Mouse (Mus musculus): ENCODE measurements at regions not wholly inside any gene's neighbourhood (a gene's known extent, or its start where the extent isn't known, plus 50 kb on each side); places are given as distances from the start of the nearest gene placed in this dataset.

- WGBS = 51% methylated on average over 3 of the region's 3 CpGs
- no peak for ATAC-seq
- Histone ChIP-seq H3K27me3 (replicated peaks; ENCODE audit: insufficient read depth, low read length) (no peaks in the 10 kb centered on the region), H3K4me1 (ENCODE audit: insufficient read depth, low read depth, low read length) (no peaks in the 10 kb centered on the region), H3K36me3 (ENCODE audit: insufficient read depth, low read length) (no peaks in the 10 kb centered on the region), H3K9me3 (ENCODE audit: low read length) (no peaks in the 10 kb centered on the region), H3K4me2 (replicated peaks; ENCODE audit: low read depth, low read length) (no peak overlapping the region), H3K9ac (replicated peaks; ENCODE audit: low read depth) (no peak overlapping the region), H3K4me3 (ENCODE audit: low read depth, low read length) (no peak overlapping the region), H3K27ac (ENCODE audit: low read length) (no peak overlapping the region)
- TF ChIP-seq CTCF (IDR thresholded peaks at IDR 0.05) (no peak), EP300 (IDR thresholded peaks at IDR 0.05) (no peak)
- DNase-seq (ENCODE audit: low spot score) = no peak
These were observed 104.8 kb upstream of the Atxn1 start for GRCm38 (mm10) chr13:46069571-46069970.

DNA sequence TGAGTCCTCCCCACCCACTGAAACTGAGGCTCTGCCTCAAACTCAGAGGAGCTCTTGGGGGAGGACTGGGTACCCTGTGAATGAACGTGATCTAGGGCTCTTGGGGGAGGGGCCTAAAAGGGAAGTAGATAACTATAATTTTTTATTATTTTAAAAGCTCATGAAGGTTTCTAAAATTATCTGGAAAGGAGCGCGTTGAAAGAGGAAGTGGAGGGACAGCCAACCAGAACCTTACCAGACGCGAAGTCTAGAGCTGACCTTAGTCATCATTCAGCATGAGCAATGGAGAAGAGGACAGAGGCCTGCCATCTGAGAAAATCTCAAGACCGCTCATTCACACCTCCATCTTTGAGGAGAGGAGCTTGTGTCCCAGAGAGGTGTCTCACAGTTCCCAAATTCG, 98.0 kb upstream of the Atxn1 start:
- no peak for ATAC-seq
- no peaks in the 10 kb centered on the region for H3K4me1 ChIP-seq (ENCODE audit: insufficient read depth, low read depth, low read length)

GRCm38 (mm10) chr13:46059870-46060269, 95.1 kb upstream of the Atxn1 start:
- H3K27me3 ChIP-seq (replicated peaks; ENCODE audit: insufficient read depth, low read length) = no peaks in the 10 kb centered on the region
- no peak overlapping the region for H3K4me3 ChIP-seq (ENCODE audit: low read depth, low read length)
- H3K9me3 ChIP-seq (ENCODE audit: low read length) = no peaks in the 10 kb centered on the region
- no peak for DNase-seq (ENCODE audit: low spot score)
- no peaks in the 10 kb centered on the region for H3K4me1 ChIP-seq (ENCODE audit: insufficient read depth, low read depth, low read length)
- no peak for ATAC-seq
- H3K9ac ChIP-seq (replicated peaks; ENCODE audit: low read depth) = no peak overlapping the region
- no peak overlapping the region for H3K27ac ChIP-seq (ENCODE audit: low read length)
- TF ChIP-seq CTCF (IDR thresholded peaks at IDR 0.05) (no peak), EP300 (IDR thresholded peaks at IDR 0.05) (no peak)
- no peak overlapping the region for H3K4me2 ChIP-seq (replicated peaks; ENCODE audit: low read depth, low read length)
- H3K36me3 ChIP-seq (ENCODE audit: insufficient read depth, low read length) = no peaks in the 10 kb centered on the region
- WGBS = 87% methylated on average over 14 of the region's 14 CpGs

More for the DNA sequence above, 98.0 kb upstream of the Atxn1 start:
- Histone ChIP-seq H3K9me3 (ENCODE audit: low read length) (no peaks in the 10 kb centered on the region), H3K27me3 (replicated peaks; ENCODE audit: insufficient read depth, low read length) (no peaks in the 10 kb centered on the region), H3K4me3 (ENCODE audit: low read depth, low read length) (no peak overlapping the region), H3K9ac (replicated peaks; ENCODE audit: low read depth) (no peak overlapping the region), H3K36me3 (ENCODE audit: insufficient read depth, low read length) (no peaks in the 10 kb centered on the region), H3K27ac (ENCODE audit: low read length) (no peak overlapping the region), H3K4me2 (replicated peaks; ENCODE audit: low read depth, low read length) (no peak overlapping the region)
- 89% methylated on average over 7 of the region's 7 CpGs for WGBS
- TF ChIP-seq CTCF (IDR thresholded peaks at IDR 0.05) (no peak), EP300 (IDR thresholded peaks at IDR 0.05) (no peak)
- no peak for DNase-seq (ENCODE audit: low spot score)

DNA sequence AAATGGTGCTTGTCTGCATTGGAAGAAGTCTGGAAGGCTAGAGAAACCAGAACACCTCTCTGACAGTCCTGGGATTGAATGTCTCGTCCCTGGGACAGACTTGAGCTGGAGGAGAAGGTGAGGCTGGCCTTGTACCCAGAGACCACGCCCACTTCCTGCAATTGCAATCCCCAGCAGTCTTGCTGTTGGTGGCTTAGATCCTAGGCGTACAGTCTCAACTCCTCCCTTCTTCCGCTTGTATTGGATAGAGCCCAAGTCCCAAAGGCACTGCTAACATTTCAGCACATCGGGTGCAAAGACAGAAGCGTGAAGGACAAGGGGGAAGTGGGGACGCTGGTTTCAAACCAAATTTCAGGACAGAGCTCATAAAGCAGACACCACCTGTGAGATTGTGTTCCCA, 94.1 kb upstream of the Atxn1 start:
- Histone ChIP-seq H3K27ac (ENCODE audit: low read length) (no peak overlapping the region), H3K9ac (replicated peaks; ENCODE audit: low read depth) (no peak overlapping the region), H3K4me3 (ENCODE audit: low read depth, low read length) (no peak overlapping the region), H3K4me1 (ENCODE audit: insufficient read depth, low read depth, low read length) (no peaks in the 10 kb centered on the region), H3K4me2 (replicated peaks; ENCODE audit: low read depth, low read length) (no peak overlapping the region), H3K9me3 (ENCODE audit: low read length) (no peaks in the 10 kb centered on the region), H3K36me3 (ENCODE audit: insufficient read depth, low read length) (no peaks in the 10 kb centered on the region), H3K27me3 (replicated peaks; ENCODE audit: insufficient read depth, low read length) (no peaks in the 10 kb centered on the region)
- TF ChIP-seq CTCF (IDR thresholded peaks at IDR 0.05) (no peak), EP300 (IDR thresholded peaks at IDR 0.05) (no peak)
- DNase-seq (ENCODE audit: low spot score) = peak; percentile 52
- no peak for ATAC-seq
- 22% methylated on average over 7 of the region's 7 CpGs for WGBS

- 65% methylated on average over 3 of the region's 3 CpGs for WGBS
- Histone ChIP-seq H3K27ac (ENCODE audit: low read length) (no peak overlapping the region), H3K9me3 (ENCODE audit: low read length) (no peaks in the 10 kb centered on the region), H3K4me3 (ENCODE audit: low read depth, low read length) (no peak overlapping the region), H3K27me3 (replicated peaks; ENCODE audit: insufficient read depth, low read length) (no peaks in the 10 kb centered on the region), H3K4me2 (replicated peaks; ENCODE audit: low read depth, low read length) (no peak overlapping the region), H3K4me1 (ENCODE audit: insufficient read depth, low read depth, low read length) (no peaks in the 10 kb centered on the region), H3K9ac (replicated peaks; ENCODE audit: low read depth) (no peak overlapping the region), H3K36me3 (ENCODE audit: insufficient read depth, low read length) (no peaks in the 10 kb centered on the region)
- ATAC-seq (no peak), DNase-seq (ENCODE audit: low spot score) (no peak)
- no peak for TF ChIP-seq EP300 (IDR thresholded peaks at IDR 0.05)
- TF ChIP-seq CTCF (IDR thresholded peaks at IDR 0.05) = no peak
These were observed 93.5 kb upstream of the Atxn1 start for GRCm38 (mm10) chr13:46058341-46058740.

- Histone ChIP-seq H3K27me3 (replicated peaks; ENCODE audit: insufficient read depth, low read length) (no peaks in the 10 kb centered on the region), H3K36me3 (ENCODE audit: insufficient read depth, low read length) (no peaks in the 10 kb centered on the region), H3K9ac (replicated peaks; ENCODE audit: low read depth) (no peak overlapping the region), H3K9me3 (ENCODE audit: low read length) (no peaks in the 10 kb centered on the region), H3K4me1 (ENCODE audit: insufficient read depth, low read depth, low read length) (no peaks in the 10 kb centered on the region), H3K4me2 (replicated peaks; ENCODE audit: low read depth, low read length) (no peak overlapping the region), H3K4me3 (ENCODE audit: low read depth, low read length) (no peak overlapping the region), H3K27ac (ENCODE audit: low read length) (no peak overlapping the region)
- no peak for ATAC-seq
- TF ChIP-seq EP300 (IDR thresholded peaks at IDR 0.05) (no peak), CTCF (IDR thresholded peaks at IDR 0.05) (no peak)
- DNase-seq (ENCODE audit: low spot score) = no peak
- 81% methylated on average over 3 of the region's 3 CpGs for WGBS
These were observed 90.6 kb upstream of the Atxn1 start for GRCm38 (mm10) chr13:46055410-46055809.

GRCm38 (mm10) chr13:46043568-46043967, 78.8 kb upstream of the Atxn1 start:
- ATAC-seq (no peak), DNase-seq (ENCODE audit: low spot score) (no peak)
- no peak for TF ChIP-seq CTCF (IDR thresholded peaks at IDR 0.05)
- no peak for TF ChIP-seq EP300 (IDR thresholded peaks at IDR 0.05)
- H3K9me3 ChIP-seq (ENCODE audit: low read length) = no peaks in the 10 kb centered on the region
- H3K27ac ChIP-seq (ENCODE audit: low read length) = no peak overlapping the region
- no peaks in the 10 kb centered on the region for H3K27me3 ChIP-seq (replicated peaks; ENCODE audit: insufficient read depth, low read length)
- H3K4me2 ChIP-seq (replicated peaks; ENCODE audit: low read depth, low read length) = no peak overlapping the region
- no peak overlapping the region for H3K9ac ChIP-seq (replicated peaks; ENCODE audit: low read depth)
- no peaks in the 10 kb centered on the region for H3K4me1 ChIP-seq (ENCODE audit: insufficient read depth, low read depth, low read length)
- WGBS = 86% methylated on average over 12 of the region's 12 CpGs
- no peak overlapping the region for H3K4me3 ChIP-seq (ENCODE audit: low read depth, low read length)
- no peaks in the 10 kb centered on the region for H3K36me3 ChIP-seq (ENCODE audit: insufficient read depth, low read length)

Data from lung, postnatal 0 days (tissue).